Mouse (Mus musculus): ENCODE measurements around the gene Trpv2.

GRCm38 (mm10) chr11:62612604-62613003 is 38.3 kb downstream of the Trpv2 start:
- TF ChIP-seq CTCF (IDR thresholded peaks at IDR 0.05; ENCODE audit: low read depth): no peak
- no peak for TF ChIP-seq EP300 (IDR thresholded peaks at IDR 0.05; ENCODE audit: low read depth)

All from heart, postnatal 0 days (tissue).